Mouse (Mus musculus) stomach, postnatal 0 days (tissue): ENCODE results near the gene Enox2. TPM values are rescaled to one million over a fixed set of nuclear protein-coding genes. Genes with fewer than 3 reads are reported as not detected.

Experiments used
- ATAC-seq: fragments of 200-750 bp; cut with Nextera tagmentation; 2 replicates; pipeline ENCODE4 v1.8.0; 2017; ENCODE audit not compliant: low FRiP score, low TSS enrichment
- DNase-seq: peaks from one replicate; pipeline ENCODE4 v3.0.0-alpha.2; 2016; ENCODE audit warnings: low spot score
- H3K27ac ChIP-seq: fragments of 300-500 bp; sonication (generic); replicated peaks from 2 replicates; pipeline ENCODE4 v1.5.1; 2014; ENCODE audit warnings: mild to moderate bottlenecking, control low read depth
- H3K27me3 ChIP-seq: fragments of 300-500 bp; sonication (generic); 2 replicates; pipeline ENCODE4 v1.6.1; 2014; ENCODE audit warnings: low read length; ENCODE audit not compliant: control insufficient read depth, insufficient read depth
- H3K36me3 ChIP-seq: fragments of 300-500 bp; sonication (generic); 2 replicates; pipeline ENCODE4 v1.6.1; 2014; ENCODE audit warnings: low read length, mixed read lengths; ENCODE audit not compliant: control insufficient read depth, insufficient read depth
- H3K4me1 ChIP-seq: fragments of 300-500 bp; sonication (generic); replicated peaks from 2 replicates; pipeline ENCODE4 v1.6.1; 2014; ENCODE audit warnings: antibody characterized with exemption; ENCODE audit not compliant: control insufficient read depth, insufficient read depth
- H3K4me2 ChIP-seq: fragments of 300-500 bp; sonication (generic); replicated peaks from 2 replicates; pipeline ENCODE4 v1.6.1; 2014; ENCODE audit warnings: low read depth, mild to moderate bottlenecking, control low read depth, moderate library complexity
- H3K4me3 ChIP-seq: fragments of 300-500 bp; sonication (generic); 2 replicates; pipeline ENCODE4 v1.5.1; 2014; ENCODE audit warnings: low read depth, low read length, control low read depth
- H3K9ac ChIP-seq: fragments of 300-500 bp; sonication (generic); 2 replicates; pipeline ENCODE4 v1.6.1; 2014; ENCODE audit warnings: mild to moderate bottlenecking, low read length, control low read depth, mixed read lengths
- H3K9me3 ChIP-seq: fragments of 300-500 bp; sonication (generic); 2 replicates; pipeline ENCODE4 v1.6.1; 2016; ENCODE audit warnings: low read length; ENCODE audit not compliant: control insufficient read depth
- CTCF ChIP-seq: IDR thresholded peaks from 2 replicates; pipeline ENCODE4 v1.5.1; 2016; ENCODE audit warnings: antibody characterized with exemption, low read depth, mild to moderate bottlenecking, moderate library complexity
- EP300 ChIP-seq: optimal IDR thresholded peaks from 2 replicates; pipeline ENCODE3; 2016; ENCODE audit warnings: antibody characterized with exemption
- WGBS: fragments of 180-500 bp; shearing (Covaris S2); extraction: QIAGEN DNeasy Blood & Tissue Kit; methylation state at CpG from one replicate; pipeline ENCODE4 v1.1.7; 2014; 5-methylcytosine and 5-hydroxymethylcytosine counted together
- polyA plus RNA-seq: library from polyadenylated mRNA; unstranded; fragments of >200 nt; fragmentation: Nextera tagmentation; extraction: Ambion mirVana; gene quantifications from 2 replicates; pipeline ENCODE4 v1.2.1, GENCODE M21; 2015

Enox2 gene
- polyA plus RNA-seq, 1 experiment from 2014 or later: 5.8 TPM

GRCm38 (mm10) chrX:49250816-49251215 lies 37.2 kb downstream of the Enox2 start:
- H3K4me3 ChIP-seq: no peak overlapping the region
- H3K4me1 ChIP-seq: no peaks in the 10 kb centered on the region
- H3K27ac ChIP-seq: no peak overlapping the region
- H3K4me2 ChIP-seq: no peak overlapping the region
- no peaks in the 10 kb centered on the region for H3K36me3 ChIP-seq
- TF ChIP-seq CTCF (no peak), EP300 (no peak)
- no peaks in the 10 kb centered on the region for H3K27me3 ChIP-seq
- DNase-seq (no peak), ATAC-seq (no peak)
- H3K9ac ChIP-seq: no peak overlapping the region
- no peaks in the 10 kb centered on the region for H3K9me3 ChIP-seq
- 82% methylated on average over 4 of the region's 4 CpGs for WGBS

- ATAC-seq (no peak), DNase-seq (no peak)
- Histone ChIP-seq H3K36me3 (no peaks in the 10 kb centered on the region), H3K9ac (no peak overlapping the region), H3K4me1 (no peaks in the 10 kb centered on the region), H3K4me2 (no peak overlapping the region), H3K4me3 (no peak overlapping the region), H3K27ac (no peak overlapping the region), H3K27me3 (no peaks in the 10 kb centered on the region), H3K9me3 (no peaks in the 10 kb centered on the region)
- 31% methylated on average over 1 of the region's 1 CpGs for WGBS
- no peak for TF ChIP-seq EP300
- no peak for TF ChIP-seq CTCF
Observed at GRCm38 (mm10) chrX:49225792-49226426, 62.1 kb downstream of the Enox2 start.

- no peak for TF ChIP-seq EP300
- no peak for TF ChIP-seq CTCF
- DNase-seq: no peak
- Histone ChIP-seq H3K4me1 (no peaks in the 10 kb centered on the region), H3K9me3 (no peaks in the 10 kb centered on the region), H3K9ac (no peak overlapping the region), H3K36me3 (no peaks in the 10 kb centered on the region), H3K27me3 (no peaks in the 10 kb centered on the region), H3K4me3 (no peak overlapping the region), H3K27ac (no peak overlapping the region), H3K4me2 (no peak overlapping the region)
- ATAC-seq: no peak
- 59% methylated on average over 3 of the region's 3 CpGs for WGBS
Observed at GRCm38 (mm10) chrX:49216422-49216821, 71.6 kb downstream of the Enox2 start.

- ATAC-seq: no peak
- no peak overlapping the region for H3K27ac ChIP-seq
- H3K36me3 ChIP-seq: no peaks in the 10 kb centered on the region
- H3K9ac ChIP-seq: no peak overlapping the region
- TF ChIP-seq EP300 (no peak), CTCF (no peak)
- no peaks in the 10 kb centered on the region for H3K4me1 ChIP-seq
- H3K4me2 ChIP-seq: no peak overlapping the region
- no peaks in the 10 kb centered on the region for H3K27me3 ChIP-seq
- no peaks in the 10 kb centered on the region for H3K9me3 ChIP-seq
- WGBS: 75% methylated on average over 4 of the region's 4 CpGs
- no peak for DNase-seq
- H3K4me3 ChIP-seq: no peak overlapping the region
Observed at GRCm38 (mm10) chrX:49196386-49196785, 91.7 kb downstream of the Enox2 start.

GRCm38 (mm10) chrX:49181136-49181535 lies 106.9 kb downstream of the Enox2 start:
- TF ChIP-seq CTCF (no peak), EP300 (no peak)
- Histone ChIP-seq H3K9ac (no peak overlapping the region), H3K27me3 (no peaks in the 10 kb centered on the region), H3K27ac (no peak overlapping the region), H3K9me3 (no peaks in the 10 kb centered on the region), H3K4me3 (no peak overlapping the region), H3K36me3 (no peaks in the 10 kb centered on the region), H3K4me2 (no peak overlapping the region), H3K4me1 (no peaks in the 10 kb centered on the region)
- no peak for DNase-seq
- ATAC-seq: no peak
- WGBS: 43% methylated on average over 3 of the region's 3 CpGs

- H3K9ac ChIP-seq: no peak overlapping the region
- no peaks in the 10 kb centered on the region for H3K9me3 ChIP-seq
- 90% methylated on average over 3 of the region's 3 CpGs for WGBS
- no peak overlapping the region for H3K4me3 ChIP-seq
- H3K4me2 ChIP-seq: no peak overlapping the region
- ATAC-seq: no peak
- H3K36me3 ChIP-seq: no peaks in the 10 kb centered on the region
- H3K27ac ChIP-seq: no peak overlapping the region
- H3K4me1 ChIP-seq: no peaks in the 10 kb centered on the region
- H3K27me3 ChIP-seq: no peaks in the 10 kb centered on the region
- no peak for DNase-seq
- TF ChIP-seq EP300 (no peak), CTCF (no peak)
Observed at GRCm38 (mm10) chrX:49178670-49179069, 109.4 kb downstream of the Enox2 start.
